Mouse (Mus musculus) myocyte (in vitro differentiated cells): ENCODE data around the gene Kcnj11.

Experiments
- CEBPB ChIP-seq: IDR thresholded peaks from 2 replicates; pipeline ENCODE4 v1.6.1; 2011; ENCODE audit warnings: mild to moderate bottlenecking, moderate library complexity; ENCODE audit not compliant: poor library complexity, insufficient read depth, severe bottlenecking
- E2F4 ChIP-seq: IDR thresholded peaks from one replicate; pipeline ENCODE4 v1.6.1; 2011; ENCODE audit warnings: mild to moderate bottlenecking, control low read depth, moderate library complexity; ENCODE audit not compliant: insufficient read depth
- MAX ChIP-seq: IDR thresholded peaks from one replicate; pipeline ENCODE4 v1.6.1; 2011; ENCODE audit warnings: low read depth, mild to moderate bottlenecking, control low read depth
- MYOD1 ChIP-seq, 3 experiments: IDR thresholded peaks; one replicate each; pipeline ENCODE4 v1.6.1; 2011; ENCODE audit warnings: control low read depth in 2 of 3, low read depth in 2 of 3, mild to moderate bottlenecking in 2 of 3, moderate library complexity in 1 of 3; ENCODE audit not compliant: insufficient read length in 2 of 3, control insufficient read depth in 1 of 3
- POLR2A ChIP-seq: IDR thresholded peaks from one replicate; pipeline ENCODE4 v1.6.1; 2011; ENCODE audit warnings: low read depth, mild to moderate bottlenecking, control low read depth, moderate library complexity; ENCODE audit not compliant: insufficient read length
- POLR2AphosphoS2 ChIP-seq: IDR thresholded peaks from one replicate; pipeline ENCODE4 v1.6.1; 2011; ENCODE audit warnings: low read depth, control low read depth; ENCODE audit not compliant: insufficient read length
- REST ChIP-seq: IDR thresholded peaks from one replicate; pipeline ENCODE4 v1.6.1; 2011; ENCODE audit warnings: mild to moderate bottlenecking, control low read depth, moderate library complexity; ENCODE audit not compliant: insufficient read depth, insufficient read length
- SRF ChIP-seq: IDR thresholded peaks from one replicate; pipeline ENCODE4 v1.6.1; 2011; ENCODE audit warnings: low read depth; ENCODE audit not compliant: control insufficient read depth, insufficient read length
- TCF12 ChIP-seq: IDR thresholded peaks from one replicate; pipeline ENCODE4 v1.6.1; 2011; ENCODE audit warnings: mild to moderate bottlenecking, control low read depth; ENCODE audit not compliant: poor library complexity, insufficient read depth, severe bottlenecking
- USF1 ChIP-seq: IDR thresholded peaks from one replicate; pipeline ENCODE4 v1.6.1; 2011; ENCODE audit warnings: low read depth, mild to moderate bottlenecking, control low read depth, moderate library complexity

GRCm38 (mm10) chr7:46076844-46077243, 23.7 kb downstream of the Kcnj11 start:
- no peak for TF ChIP-seq E2F4
- TF ChIP-seq POLR2A = no peak
- TF ChIP-seq TCF12 = no peak
- TF ChIP-seq USF1 = no peak
- TF ChIP-seq CEBPB = no peak
- TF ChIP-seq POLR2AphosphoS2 = no peak
- TF ChIP-seq SRF = no peak
- no peak for TF ChIP-seq REST
- no peak for TF ChIP-seq MAX
- TF ChIP-seq MYOD1 (IDR thresholded peaks at IDR 0.05; ENCODE audit: control insufficient read depth in 1 of 3, insufficient read length in 2 of 3, low read depth in 2 of 3) = no peak
